Mouse (Mus musculus) midbrain, embryonic 15.5 days (tissue): ENCODE measurements around the gene Abcc8. TPM values are rescaled to one million over a fixed set of nuclear protein-coding genes. Genes with fewer than 3 reads are reported as not detected.

ENCODE experiments used
- ATAC-seq: fragments of 200-750 bp; cut with Nextera tagmentation; replicated peaks from 2 replicates; pipeline ENCODE4 v1.8.0; 2017; ENCODE audit warnings: moderate TSS enrichment
- H3K27ac ChIP-seq: fragments of 300-500 bp; sonication (generic); 2 replicates; pipeline ENCODE4 v1.5.1; 2015; ENCODE audit warnings: mild to moderate bottlenecking, inconsistent platforms
- H3K27me3 ChIP-seq: fragments of 300-500 bp; sonication (generic); replicated peaks from 2 replicates; pipeline ENCODE4 v1.6.1; 2015; ENCODE audit warnings: inconsistent platforms
- H3K36me3 ChIP-seq: fragments of 300-500 bp; sonication (generic); replicated peaks from 2 replicates; pipeline ENCODE4 v1.6.1; 2015; ENCODE audit warnings: inconsistent platforms
- H3K4me1 ChIP-seq: fragments of 300-500 bp; sonication (generic); 2 replicates; pipeline ENCODE4 v1.6.1; 2015; ENCODE audit warnings: inconsistent platforms
- H3K4me2 ChIP-seq: fragments of 300-500 bp; sonication (generic); 2 replicates; pipeline ENCODE4 v1.6.1; 2015; ENCODE audit warnings: inconsistent platforms, mild to moderate bottlenecking, moderate library complexity
- H3K4me3 ChIP-seq: fragments of 300-500 bp; sonication (generic); 2 replicates; pipeline ENCODE4 v1.5.1; 2015; ENCODE audit warnings: mild to moderate bottlenecking, inconsistent platforms
- H3K9ac ChIP-seq: fragments of 300-500 bp; sonication (generic); 2 replicates; pipeline ENCODE4 v1.6.1; 2015; ENCODE audit warnings: mild to moderate bottlenecking, inconsistent platforms
- H3K9me3 ChIP-seq: fragments of 300-500 bp; sonication (generic); 2 replicates; pipeline ENCODE4 v1.6.1; 2016; ENCODE audit warnings: inconsistent platforms
- WGBS: fragments of 180-500 bp; shearing (Covaris S2); methylation state at CpG from one replicate; pipeline ENCODE4 v1.1.7; 2015; ENCODE audit warnings: mixed read lengths; 5-methylcytosine and 5-hydroxymethylcytosine counted together
- polyA plus RNA-seq: library from polyadenylated mRNA; unstranded; fragments of >200 nt; fragmentation: Nextera tagmentation; extraction: Ambion mirVana; gene quantifications from 2 replicates; pipeline ENCODE4 v1.2.1, GENCODE M21; 2015

Gene Abcc8
- polyA plus RNA-seq, 1 experiment from 2014 or later: 9.3 TPM

DNA sequence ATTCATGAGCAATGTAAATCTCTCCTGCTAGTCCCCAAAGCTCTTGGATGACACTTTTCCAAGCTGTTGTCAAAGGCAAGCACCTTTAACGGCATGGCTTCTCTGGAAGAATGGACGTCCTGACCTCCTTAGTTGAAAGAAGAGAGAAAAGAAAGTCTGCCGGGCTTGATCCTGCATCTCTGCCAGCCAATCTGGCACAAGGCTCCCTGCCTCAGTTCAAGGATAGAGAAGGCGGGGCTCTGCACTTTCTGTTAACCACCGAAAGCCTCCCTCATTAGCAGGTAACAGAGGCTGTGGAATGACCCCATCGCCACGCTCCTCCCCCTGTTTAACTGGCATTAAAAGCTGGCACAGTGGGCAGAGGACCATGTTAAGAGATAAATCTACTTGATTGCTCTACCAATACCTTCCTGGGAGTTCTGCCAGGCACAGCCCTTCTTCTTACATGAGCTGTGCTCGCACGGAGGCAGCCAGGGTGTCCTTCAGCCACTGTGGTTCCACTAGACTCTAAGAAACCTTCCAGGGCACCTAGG, 26.9 kb downstream of the Abcc8 start:
- Histone ChIP-seq H3K9ac (no peak overlapping the region), H3K4me2 (no peak overlapping the region), H3K36me3 (no peaks in the 10 kb centered on the region), H3K27ac (no peak overlapping the region), H3K27me3 (no peaks in the 10 kb centered on the region), H3K4me3 (no peak overlapping the region), H3K9me3 (no peaks in the 10 kb centered on the region), H3K4me1 (peaks cover 17% of the 10 kb centered on the region)
- WGBS: 51% methylated on average over 9 of the region's 9 CpGs
- ATAC-seq: no peak

DNA sequence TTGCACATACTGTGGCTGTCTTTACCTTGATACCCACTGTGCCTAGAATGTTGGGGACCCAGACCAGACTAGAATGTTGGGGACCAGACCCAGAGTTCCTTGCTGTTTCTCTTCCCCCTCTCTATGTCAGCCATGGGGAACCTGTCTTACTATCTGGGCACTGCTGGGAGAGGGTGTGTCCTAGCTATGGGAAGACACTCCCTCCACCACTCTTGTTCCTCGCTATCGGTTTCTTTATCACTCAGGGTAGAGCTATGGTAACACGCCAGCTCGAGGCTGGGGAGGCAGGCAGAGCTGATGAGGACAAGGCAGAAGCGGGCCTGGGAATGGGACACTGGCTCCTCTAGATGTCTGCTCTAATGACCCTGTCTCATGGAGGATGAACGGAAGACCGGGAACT, 32.4 kb downstream of the Abcc8 start:
- H3K27me3 ChIP-seq: no peaks in the 10 kb centered on the region
- H3K4me1 ChIP-seq: peaks cover 16% of the 10 kb centered on the region
- no peak overlapping the region for H3K9ac ChIP-seq
- H3K4me3 ChIP-seq: no peak overlapping the region
- no peaks in the 10 kb centered on the region for H3K36me3 ChIP-seq
- 95% methylated on average over 7 of the region's 7 CpGs for WGBS
- H3K4me2 ChIP-seq: no peak overlapping the region
- no peak for ATAC-seq
- no peaks in the 10 kb centered on the region for H3K9me3 ChIP-seq
- peak overlapping the region; percentile 65; the same call in 1 of the 2 replicates for H3K27ac ChIP-seq

DNA sequence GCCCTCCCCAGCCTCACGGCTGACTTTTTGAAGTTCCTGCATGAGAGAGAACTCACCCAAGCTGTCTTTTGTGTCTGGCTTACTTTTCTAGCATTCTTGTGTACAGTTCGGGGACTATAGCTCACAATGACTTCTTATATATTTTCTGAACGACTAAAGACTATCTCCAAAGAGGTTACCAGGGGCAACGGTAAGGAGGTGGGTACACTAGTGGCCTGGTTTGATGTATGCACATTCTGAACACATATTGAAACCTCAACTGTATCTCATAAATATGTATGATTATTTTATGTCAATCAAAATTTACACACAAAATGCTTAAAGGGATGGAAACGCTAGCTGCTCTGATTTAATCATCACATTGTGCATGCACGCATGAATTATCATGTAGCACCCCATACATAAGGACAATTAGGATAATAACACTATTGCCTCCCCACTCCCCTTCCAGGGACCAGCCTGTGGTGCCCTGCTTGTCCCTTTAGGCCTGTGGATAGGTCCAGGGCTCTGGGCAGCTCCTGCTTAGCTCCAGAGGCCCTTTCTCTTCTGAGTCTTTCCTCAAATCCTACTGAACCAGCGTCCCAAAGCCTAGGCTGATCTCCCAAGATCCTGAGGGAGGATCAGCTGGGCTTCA, 33.0 kb downstream of the Abcc8 start:
- Histone ChIP-seq H3K36me3 (no peaks in the 10 kb centered on the region), H3K4me3 (no peak overlapping the region), H3K9ac (no peak overlapping the region), H3K27ac (peak overlapping the region; percentile 65), H3K4me1 (peaks cover 16% of the 10 kb centered on the region), H3K9me3 (no peaks in the 10 kb centered on the region), H3K27me3 (no peaks in the 10 kb centered on the region), H3K4me2 (no peak overlapping the region)
- ATAC-seq: 0 out of 2 replicates have a peak, but pooled peaks have one; percentile 56
- WGBS: 49% methylated on average over 7 of the region's 7 CpGs

DNA sequence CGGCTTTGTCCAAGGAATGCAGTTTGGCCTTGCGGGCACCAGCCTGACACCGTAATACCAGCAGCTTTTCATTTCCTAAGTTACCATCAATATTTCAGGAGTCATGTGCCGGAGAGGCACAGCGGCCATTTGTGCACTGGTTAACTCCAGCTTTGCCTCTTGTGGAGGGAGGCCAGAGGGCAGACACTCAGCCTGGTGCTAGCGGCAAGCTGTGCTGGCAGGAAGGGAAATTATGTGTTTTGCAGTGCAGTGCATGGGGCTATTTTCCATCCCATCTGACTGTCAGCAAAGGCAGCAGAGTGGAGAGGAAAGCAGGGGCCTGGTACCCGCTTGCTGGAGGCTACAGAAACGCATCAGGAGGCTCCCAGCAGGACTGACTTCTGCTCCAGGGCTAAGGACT, 35.8 kb downstream of the Abcc8 start:
- no peak for ATAC-seq
- H3K4me3 ChIP-seq: no peak overlapping the region
- H3K36me3 ChIP-seq: no peaks in the 10 kb centered on the region
- peak overlapping the region; percentile 36; the same call in 1 of the 2 replicates for H3K27ac ChIP-seq
- H3K4me2 ChIP-seq: no peak overlapping the region
- H3K4me1 ChIP-seq: peaks cover 16% of the 10 kb centered on the region
- H3K9me3 ChIP-seq: no peaks in the 10 kb centered on the region
- H3K27me3 ChIP-seq: no peaks in the 10 kb centered on the region
- 70% methylated on average over 8 of the region's 8 CpGs for WGBS
- no peak overlapping the region for H3K9ac ChIP-seq

DNA sequence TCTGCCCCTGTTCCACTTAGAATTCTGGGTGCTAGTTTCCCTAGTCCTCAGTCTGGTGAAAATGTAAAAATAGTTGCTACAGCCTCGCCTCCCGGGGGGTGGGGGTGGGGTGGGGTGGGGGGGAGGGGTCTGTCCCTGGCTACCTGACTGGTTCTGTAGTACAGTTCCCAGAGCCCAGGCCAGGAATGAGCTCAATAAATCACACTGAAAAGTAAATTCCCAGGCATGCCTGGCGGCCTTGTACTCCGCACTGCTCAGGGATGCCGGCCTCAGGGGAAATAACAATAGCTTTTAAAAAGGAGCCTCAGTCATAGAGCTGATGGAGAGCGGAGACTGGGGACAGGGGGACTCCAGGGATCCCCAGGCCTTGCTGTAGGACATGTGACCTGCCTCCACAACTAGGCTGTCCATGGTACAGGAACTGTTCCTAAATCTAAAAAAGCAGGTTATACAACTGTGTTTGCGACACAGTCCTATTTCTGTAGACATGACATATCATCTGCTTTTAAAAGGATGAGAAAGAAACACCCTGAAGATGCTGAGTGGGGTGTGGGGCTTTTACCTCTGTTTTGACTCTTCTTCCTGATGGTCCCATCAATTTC, 41.4 kb downstream of the Abcc8 start:
- H3K9ac ChIP-seq: no peak overlapping the region
- H3K4me1 ChIP-seq: peaks cover 5% of the 10 kb centered on the region
- 42% methylated on average over 7 of the region's 7 CpGs for WGBS
- ATAC-seq: no peak
- no peak overlapping the region for H3K4me2 ChIP-seq
- H3K27ac ChIP-seq: no peak overlapping the region
- H3K27me3 ChIP-seq: no peaks in the 10 kb centered on the region
- no peaks in the 10 kb centered on the region for H3K9me3 ChIP-seq
- no peak overlapping the region for H3K4me3 ChIP-seq
- H3K36me3 ChIP-seq: no peaks in the 10 kb centered on the region

DNA sequence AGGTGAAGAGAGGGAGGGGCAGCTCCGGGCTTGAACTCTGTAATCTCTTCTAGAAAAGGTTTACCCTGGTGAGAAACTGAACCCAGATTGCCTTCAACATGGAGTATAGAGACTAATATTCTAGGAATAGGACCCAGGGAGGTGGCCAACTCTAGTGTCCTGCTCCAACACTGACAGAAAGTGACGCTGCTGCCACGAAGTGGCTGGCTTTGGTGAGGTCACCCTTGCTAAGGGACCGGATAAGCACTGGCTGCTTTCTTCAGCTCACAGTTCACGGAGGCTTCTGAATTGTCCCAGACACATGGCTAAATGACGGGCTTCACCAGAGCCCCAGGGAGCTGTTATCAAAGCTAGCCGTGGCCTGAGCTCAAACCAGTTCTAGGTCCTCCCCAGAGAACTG, 46.0 kb downstream of the Abcc8 start:
- Histone ChIP-seq H3K9ac (no peak overlapping the region), H3K4me2 (no peak overlapping the region), H3K9me3 (no peaks in the 10 kb centered on the region), H3K4me1 (peaks cover 19% of the 10 kb centered on the region), H3K27me3 (no peaks in the 10 kb centered on the region), H3K36me3 (no peaks in the 10 kb centered on the region), H3K4me3 (no peak overlapping the region), H3K27ac (no peak overlapping the region)
- WGBS: 28% methylated on average over 7 of the region's 7 CpGs
- no peak for ATAC-seq

DNA sequence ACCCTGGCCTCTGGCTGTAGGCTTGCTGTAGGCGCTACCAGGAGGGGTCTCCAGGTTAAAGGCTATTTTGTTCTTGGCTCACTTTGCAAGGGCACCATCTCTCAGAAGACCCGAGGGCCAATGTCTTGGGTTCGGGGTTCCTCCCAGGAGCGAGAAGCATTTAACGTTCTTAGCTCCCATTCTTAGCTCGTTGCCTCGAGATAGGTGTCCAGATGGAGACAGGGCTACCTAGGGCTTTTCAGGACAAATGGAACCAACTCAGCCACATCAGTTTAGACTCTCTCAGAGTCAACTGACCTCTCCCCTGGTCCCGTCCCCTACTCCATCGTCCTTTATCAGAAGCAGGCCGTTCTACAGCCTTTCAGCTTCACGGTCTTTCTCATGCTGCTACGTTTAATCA, 47.6 kb downstream of the Abcc8 start:
- Histone ChIP-seq H3K9ac (no peak overlapping the region), H3K27ac (no peak overlapping the region), H3K36me3 (no peaks in the 10 kb centered on the region), H3K4me1 (peaks cover 19% of the 10 kb centered on the region), H3K9me3 (no peaks in the 10 kb centered on the region), H3K27me3 (no peaks in the 10 kb centered on the region), H3K4me2 (no peak overlapping the region), H3K4me3 (no peak overlapping the region)
- 91% methylated on average over 12 of the region's 12 CpGs for WGBS
- no peak for ATAC-seq

DNA sequence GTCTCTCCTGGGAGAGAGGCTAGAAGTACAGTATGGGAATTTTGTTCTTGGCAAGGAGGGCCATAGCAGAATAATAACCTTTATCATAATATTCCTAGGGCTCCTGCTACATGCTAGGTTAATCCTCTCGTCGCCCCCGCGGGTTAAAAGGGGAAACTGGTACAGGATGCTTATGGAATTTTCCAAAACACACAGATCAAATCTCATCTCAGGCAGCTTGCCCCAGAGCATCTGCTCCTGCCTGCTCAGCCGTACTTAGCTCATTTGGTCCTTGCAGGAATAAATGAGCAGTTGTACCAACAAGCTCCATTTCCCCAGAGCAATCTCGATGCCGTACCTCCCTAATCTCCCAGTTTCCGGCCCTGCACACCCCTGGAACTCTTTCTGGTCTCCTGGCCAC, 48.0 kb downstream of the Abcc8 start:
- Histone ChIP-seq H3K27ac (no peak overlapping the region), H3K36me3 (no peaks in the 10 kb centered on the region), H3K9ac (no peak overlapping the region), H3K4me3 (no peak overlapping the region), H3K9me3 (no peaks in the 10 kb centered on the region), H3K4me2 (no peak overlapping the region), H3K4me1 (peaks cover 19% of the 10 kb centered on the region), H3K27me3 (no peaks in the 10 kb centered on the region)
- WGBS: 52% methylated on average over 8 of the region's 8 CpGs
- no peak for ATAC-seq

DNA sequence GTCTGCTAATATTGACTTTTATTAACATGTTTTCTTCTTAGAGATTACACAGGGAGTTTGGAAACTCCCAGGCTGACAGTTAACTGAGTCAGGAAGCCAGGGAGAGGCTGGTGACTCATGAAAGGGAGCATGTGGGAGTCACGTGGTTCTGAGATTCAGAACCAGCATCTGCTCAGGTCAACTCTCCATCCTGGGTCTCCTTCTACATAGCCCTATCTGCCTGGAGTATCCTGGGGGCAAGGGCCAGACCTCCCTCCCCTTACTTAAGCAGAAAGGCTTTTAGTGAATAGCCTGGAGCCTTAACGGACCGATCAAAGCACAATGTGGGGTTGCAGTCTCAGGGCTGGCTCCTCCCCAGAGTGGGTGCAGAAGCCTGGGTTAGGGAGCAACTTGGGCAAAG, 48.6 kb downstream of the Abcc8 start:
- H3K4me1 ChIP-seq: peaks cover 19% of the 10 kb centered on the region
- H3K27ac ChIP-seq: no peak overlapping the region
- H3K36me3 ChIP-seq: no peaks in the 10 kb centered on the region
- no peak overlapping the region for H3K4me2 ChIP-seq
- no peaks in the 10 kb centered on the region for H3K27me3 ChIP-seq
- ATAC-seq: no peak
- no peak overlapping the region for H3K9ac ChIP-seq
- no peak overlapping the region for H3K4me3 ChIP-seq
- no peaks in the 10 kb centered on the region for H3K9me3 ChIP-seq
- 18% methylated on average over 3 of the region's 3 CpGs for WGBS

DNA sequence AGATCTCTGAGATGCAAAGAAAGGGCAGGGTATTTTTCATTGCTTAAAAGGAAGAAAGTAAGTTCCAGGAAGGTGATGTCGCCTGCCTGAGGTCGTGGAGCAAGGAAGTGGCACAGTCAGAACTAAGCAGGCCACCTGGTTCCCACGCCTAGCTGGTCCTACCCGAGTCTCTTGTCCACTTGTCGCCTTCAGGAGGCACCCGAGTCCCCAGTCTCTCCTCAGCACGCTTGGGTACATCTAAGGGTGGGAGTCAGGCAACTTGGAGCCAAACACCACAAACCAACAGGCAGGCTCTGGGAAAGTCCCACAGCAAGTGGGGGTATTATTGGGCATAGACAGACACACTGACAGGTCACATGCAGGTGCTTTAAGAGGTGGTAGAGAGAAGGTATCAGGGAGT, 49.1 kb downstream of the Abcc8 start:
- H3K27ac ChIP-seq: no peak overlapping the region
- H3K4me3 ChIP-seq: no peak overlapping the region
- peaks cover 19% of the 10 kb centered on the region for H3K4me1 ChIP-seq
- no peak overlapping the region for H3K9ac ChIP-seq
- no peaks in the 10 kb centered on the region for H3K36me3 ChIP-seq
- H3K27me3 ChIP-seq: no peaks in the 10 kb centered on the region
- no peaks in the 10 kb centered on the region for H3K9me3 ChIP-seq
- no peak for ATAC-seq
- WGBS: 80% methylated on average over 7 of the region's 7 CpGs
- no peak overlapping the region for H3K4me2 ChIP-seq

DNA sequence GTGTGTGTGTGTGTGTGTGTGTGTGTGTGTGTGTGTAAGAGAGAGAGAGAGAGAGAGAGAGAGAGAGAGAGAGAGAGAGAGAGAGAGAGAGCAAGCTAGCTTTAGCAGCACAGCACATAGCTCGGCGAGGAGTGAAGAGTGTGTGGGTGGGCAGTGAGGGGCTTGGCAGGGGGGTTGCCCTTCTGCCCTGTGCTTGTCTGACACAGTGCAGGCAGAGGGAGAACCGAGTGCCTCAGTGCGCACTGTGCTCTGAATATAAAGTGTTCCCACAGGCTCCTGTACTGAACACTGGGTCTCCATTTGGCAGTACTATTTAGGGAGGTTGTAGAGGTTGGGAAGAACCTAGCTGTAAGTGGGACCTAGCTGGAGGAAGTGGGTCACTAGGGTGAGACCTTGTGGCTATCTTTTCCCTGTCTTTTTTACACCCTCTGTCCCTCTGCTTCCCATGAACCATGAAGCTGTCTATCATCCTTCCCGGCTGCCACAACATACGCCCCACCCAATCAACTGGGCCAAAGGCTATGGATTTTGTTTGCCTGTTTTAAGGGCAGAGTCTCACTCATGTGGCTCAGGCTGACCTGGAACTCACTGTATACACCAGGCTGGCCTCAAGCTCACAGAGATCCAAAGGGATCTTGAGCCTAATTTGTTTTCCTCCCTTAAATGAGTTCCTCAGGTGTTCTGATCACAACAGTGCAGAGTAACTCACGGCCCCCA, 50.2 kb downstream of the Abcc8 start:
- Histone ChIP-seq H3K4me3 (no peak overlapping the region), H3K9me3 (no peaks in the 10 kb centered on the region), H3K27ac (no peak overlapping the region), H3K9ac (no peak overlapping the region), H3K27me3 (no peaks in the 10 kb centered on the region), H3K4me2 (no peak overlapping the region), H3K36me3 (no peaks in the 10 kb centered on the region), H3K4me1 (peaks cover 16% of the 10 kb centered on the region)
- ATAC-seq: no peak
- WGBS: 38% methylated on average over 7 of the region's 7 CpGs

DNA sequence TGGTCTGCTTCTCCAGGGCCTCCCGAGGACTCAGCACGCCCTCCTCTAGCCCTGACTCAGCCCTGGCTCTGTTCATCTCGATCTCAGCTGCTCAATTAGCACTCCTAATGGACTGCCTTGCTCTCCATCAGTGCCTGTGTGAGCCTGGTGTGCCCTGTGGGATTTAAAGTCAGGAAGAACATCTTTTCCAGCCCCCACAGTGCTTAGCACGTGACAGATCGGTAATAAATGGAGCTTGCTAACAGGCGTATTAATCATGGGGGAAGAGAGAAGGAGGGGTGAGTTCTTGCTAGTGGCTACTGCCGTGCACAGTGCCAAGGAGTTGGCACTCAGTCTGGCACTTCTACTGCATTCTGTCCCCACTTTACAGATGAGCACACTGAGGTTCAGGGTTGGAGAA, 51.6 kb downstream of the Abcc8 start:
- H3K27ac ChIP-seq: no peak overlapping the region
- no peak overlapping the region for H3K4me2 ChIP-seq
- H3K36me3 ChIP-seq: no peaks in the 10 kb centered on the region
- H3K4me1 ChIP-seq: peaks cover 14% of the 10 kb centered on the region; the same call in 1 of the 2 replicates
- ATAC-seq: 0 out of 2 replicates have a peak, but pooled peaks have one; percentile 32
- H3K9ac ChIP-seq: no peak overlapping the region
- WGBS: 27% methylated on average over 7 of the region's 7 CpGs
- no peaks in the 10 kb centered on the region for H3K9me3 ChIP-seq
- no peak overlapping the region for H3K4me3 ChIP-seq
- no peaks in the 10 kb centered on the region for H3K27me3 ChIP-seq
